Mouse (Mus musculus): ENCODE measurements at regions not wholly inside any gene's neighbourhood (a gene's known extent, or its start where the extent isn't known, plus 50 kb on each side); places are given as distances from the start of the nearest gene placed in this dataset.

- TF ChIP-seq CTCF (IDR thresholded peaks at IDR 0.05; ENCODE audit: low read depth) (no peak), EP300 (IDR thresholded peaks at IDR 0.05; ENCODE audit: low read depth) (no peak)
These were observed 70.9 kb upstream of the Parp11 start for GRCm38 (mm10) chr6:127375711-127376199.

Measured in heart, postnatal 0 days (tissue).